ENCODE assay signal across 18 mouse cellular contexts in the genomic region with DNA sequence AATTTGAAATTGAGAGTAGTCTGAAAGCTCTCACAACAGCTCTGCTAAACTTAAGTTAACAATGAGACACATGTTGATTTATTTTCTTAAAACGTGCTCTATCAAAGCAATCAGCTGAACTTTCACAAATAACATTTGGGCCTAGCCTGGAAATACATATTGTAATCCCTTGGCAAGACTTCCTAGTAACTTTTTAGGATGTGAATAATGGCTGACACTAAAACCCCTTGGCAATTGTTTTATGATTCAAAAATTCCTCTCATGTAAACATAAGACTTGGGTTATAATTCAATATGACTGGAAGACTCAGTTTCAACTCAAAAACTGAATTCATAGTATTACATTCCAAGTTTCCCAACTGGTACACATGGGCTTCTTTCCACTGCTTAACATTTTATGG.
"Had no signal": no experiment of that assay in that cellular context is flagged by ENCODE, and none has a peak within 500 bp of the region (broad histone marks: within the 10 kb centered on the region; RNA-seq: fewer than 3 reads in every experiment).

No protein-coding gene starts in this region.

- H3K36me3 ChIP-seq: midbrain, embryonic 10.5 days; midbrain, embryonic 12.5 days; neural tube, embryonic 13.5 days; neural tube, embryonic 15.5 days had no signal

- H3K9ac ChIP-seq: liver, embryonic 14.5 days; midbrain, embryonic 12.5 days; neural tube, embryonic 13.5 days; neural tube, embryonic 15.5 days had no signal

- H3K27ac ChIP-seq: liver, embryonic 14.5 days; midbrain, embryonic 10.5 days; midbrain, embryonic 12.5 days; neural tube, embryonic 13.5 days; neural tube, embryonic 15.5 days had no signal

- H3K4me3 ChIP-seq: midbrain, embryonic 10.5 days; midbrain, embryonic 12.5 days; myocyte; neural tube, embryonic 13.5 days; neural tube, embryonic 15.5 days had no signal

- H3K9me3 ChIP-seq: midbrain, embryonic 10.5 days; midbrain, embryonic 12.5 days; neural tube, embryonic 13.5 days; neural tube, embryonic 15.5 days had no signal

- H3K4me2 ChIP-seq: midbrain, embryonic 12.5 days; neural tube, embryonic 13.5 days; neural tube, embryonic 15.5 days had no signal

- ATAC-seq: midbrain, embryonic 16.5 days had no signal

- DNase-seq: lung, adult 2 months; lung, postnatal 10 days; lung, postnatal 4 days; midbrain, embryonic 14.5 days; right cerebral cortex, adult 18-20 months; right cerebral cortex, postnatal 25 days; right cerebral cortex, postnatal 4 days; spleen, adult 18-20 months; thymus, adult 2 months; thymus, postnatal 14 days; thymus, postnatal 36 days had no signal

- H3K27me3 ChIP-seq: midbrain, embryonic 12.5 days; neural tube, embryonic 13.5 days; neural tube, embryonic 15.5 days had no signal
